Mouse (Mus musculus): Measurements from ENCODE around the gene Grip1.

GRCm38 (mm10) chr10:120005581-120005980 lies 552.0 kb downstream of the Grip1 start:
- no peak for TF ChIP-seq POLR2A (IDR thresholded peaks at IDR 0.05; ENCODE audit: low read depth, low read length)
- no peak for TF ChIP-seq CTCF (IDR thresholded peaks at IDR 0.05; ENCODE audit: borderline replicate concordance, insufficient read depth, low read length)
